Mouse (Mus musculus) CH12.LX (cell line): ENCODE measurements around the gene Arhgef10l.
A peak's percentile ranks its signal among the peaks of the same experiment; 100 is the strongest.

Experiments
- NELFE ChIP-seq: IDR thresholded peaks from 2 replicates; pipeline ENCODE4 v1.6.1; 2011; ENCODE audit warnings: low read depth, low read length, improper control_type of control experiment
- POLR2A ChIP-seq: IDR thresholded peaks from 2 replicates; pipeline ENCODE4 v1.6.1; 2011; ENCODE audit warnings: low read depth, mild to moderate bottlenecking, improper control_type of control experiment, low read length

DNA sequence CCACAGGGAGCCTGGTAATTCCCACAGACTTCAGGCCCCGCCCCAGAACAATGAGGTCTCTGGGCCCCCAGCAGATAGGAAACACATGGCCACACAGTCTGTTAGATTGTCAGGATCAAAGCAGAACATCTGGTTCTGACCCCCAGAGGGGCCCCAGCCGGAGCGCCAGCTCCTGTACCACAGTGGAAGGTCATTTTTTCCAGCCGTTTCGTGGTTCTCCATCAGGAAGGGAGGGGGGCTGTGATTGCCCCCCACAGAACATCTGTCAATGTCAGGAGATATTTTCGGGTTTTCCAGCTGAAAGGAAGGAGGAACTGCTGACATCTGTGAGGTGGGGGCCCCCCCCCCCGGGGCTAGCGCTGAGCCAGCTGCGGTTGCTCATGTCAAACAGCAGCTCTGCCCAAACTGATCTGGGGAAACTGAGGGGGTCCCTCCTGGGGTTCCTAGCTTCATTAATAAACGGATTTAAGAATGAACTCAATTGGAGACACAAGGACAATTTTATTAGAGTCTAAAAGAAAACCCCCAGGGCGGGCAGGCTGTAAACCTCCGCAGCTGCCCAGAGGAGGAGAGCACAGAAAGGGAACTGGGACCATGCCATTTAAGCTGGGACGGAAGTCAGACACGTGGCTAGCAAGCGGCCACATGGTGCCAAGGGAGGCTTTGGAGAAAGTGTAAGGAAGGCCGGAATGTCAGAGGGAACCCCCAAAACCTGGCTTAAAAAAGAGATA, 18.5 kb upstream of the Arhgef10l start:
- TF ChIP-seq POLR2A (peak; percentile 46; the same call in 1 of the 2 replicates), NELFE (peak; percentile 33; the same call in 1 of the 2 replicates)
